In genomic region chr15:89377938-89378828, GRCm38 (mm10) we compare ENCODE assay signal across 8 mouse cellular contexts. TPM values are rescaled to one million over a fixed set of nuclear protein-coding genes. Genes with fewer than 3 reads are reported as not detected.
A peak's percentile ranks its signal among the peaks of the same experiment; 100 is the strongest.
DNase-seq lines count a peak whose midpoint lies in the region; ATAC-seq and TF ChIP-seq lines count a peak whose summit lies in the region.

No protein-coding gene starts in this region.

- WGBS in embryonic facial prominence, embryonic 10.5 days = 10% methylated on average over 46 of the region's 46 CpGs
- WGBS in hindbrain, embryonic 16.5 days = 13% methylated on average over 41 of the region's 46 CpGs
- WGBS in midbrain, embryonic 16.5 days = 13% methylated on average over 41 of the region's 46 CpGs

- no peaks in the 10 kb centered on the region for H3K9me3 ChIP-seq in embryonic facial prominence, embryonic 10.5 days
- H3K9me3 ChIP-seq in hindbrain, embryonic 16.5 days (ENCODE audit: control insufficient read depth, low read length) = no peaks in the 10 kb centered on the region
- no peaks in the 10 kb centered on the region for H3K9me3 ChIP-seq in midbrain, embryonic 16.5 days (replicated peaks; ENCODE audit: control insufficient read depth, low read length, poor library complexity, severe bottlenecking)

- H3K27me3 ChIP-seq in embryonic facial prominence, embryonic 10.5 days (replicated peaks; ENCODE audit: low read depth, poor library complexity, severe bottlenecking) = peaks cover 85% of the 10 kb centered on the region
- peaks cover 30% of the 10 kb centered on the region for H3K27me3 ChIP-seq in hindbrain, embryonic 16.5 days (replicated peaks; ENCODE audit: control insufficient read depth, insufficient read depth, low read length)
- H3K27me3 ChIP-seq in midbrain, embryonic 16.5 days (ENCODE audit: control insufficient read depth, insufficient read depth, low read depth, low read length) = peaks cover 35% of the 10 kb centered on the region

- peak overlapping the region; percentile 63 for H3K4me2 ChIP-seq in hindbrain, embryonic 16.5 days (ENCODE audit: low read length)
- H3K4me2 ChIP-seq in midbrain, embryonic 16.5 days (ENCODE audit: low read length) = peak overlapping the region; percentile 72

- H3K9ac ChIP-seq in hindbrain, embryonic 16.5 days (ENCODE audit: low read depth, low read length) = peak overlapping the region; percentile 52
- peak overlapping the region; percentile 49 for H3K9ac ChIP-seq in midbrain, embryonic 16.5 days (ENCODE audit: low read depth, low read length)

- H3K27ac ChIP-seq in layer of hippocampus, adult 2 months = peak overlapping the region; percentile 77
- H3K27ac ChIP-seq in embryonic facial prominence, embryonic 10.5 days (replicated peaks) = peak overlapping the region; percentile 36; the same call in 1 of the 2 replicates
- no peak overlapping the region for H3K27ac ChIP-seq in hindbrain, embryonic 16.5 days (ENCODE audit: low read depth, low read length)
- H3K27ac ChIP-seq in midbrain, embryonic 16.5 days (ENCODE audit: low read length) = no peak overlapping the region

- no peak for ATAC-seq in hindbrain, embryonic 16.5 days
- ATAC-seq in midbrain, embryonic 16.5 days = no peak

- no peak for TF ChIP-seq CTCF in layer of hippocampus, adult 2 months (conservative IDR thresholded peaks at IDR 0.05)

- peak overlapping the region; percentile 59 for H3K4me3 ChIP-seq in layer of hippocampus, adult 2 months
- peak overlapping the region; percentile 53 for H3K4me3 ChIP-seq in embryonic facial prominence, embryonic 10.5 days
- peak overlapping the region; percentile 35 for H3K4me3 ChIP-seq in hindbrain, embryonic 16.5 days (ENCODE audit: low read length)
- peak overlapping the region; percentile 40 for H3K4me3 ChIP-seq in midbrain, embryonic 16.5 days (ENCODE audit: low read depth, low read length)

- H3K36me3 ChIP-seq in embryonic facial prominence, embryonic 10.5 days (replicated peaks) = no peaks in the 10 kb centered on the region
- no peaks in the 10 kb centered on the region for H3K36me3 ChIP-seq in hindbrain, embryonic 16.5 days (ENCODE audit: control insufficient read depth, insufficient read depth, low read length)
- no peaks in the 10 kb centered on the region for H3K36me3 ChIP-seq in midbrain, embryonic 16.5 days (ENCODE audit: control insufficient read depth, insufficient read depth, low read length)

- no peak for DNase-seq in layer of hippocampus, adult 2 months (ENCODE audit: low spot score in 2 of 2)
- no peak for DNase-seq in layer of hippocampus, adult 9-10 months (ENCODE audit: low spot score)
- DNase-seq in embryonic facial prominence, embryonic 10.5 days (ENCODE audit: low spot score) = peak; percentile 25
- no peak for DNase-seq in layer of hippocampus, postnatal 36 days
- DNase-seq in layer of hippocampus, adult 8-10 months (ENCODE audit: low spot score in 2 of 2) = no peak
- DNase-seq in yolk sac, embryonic 10.5 days (ENCODE audit: low spot score) = no peak

- peaks cover 47% of the 10 kb centered on the region for H3K4me1 ChIP-seq in embryonic facial prominence, embryonic 10.5 days
- peaks cover 21% of the 10 kb centered on the region for H3K4me1 ChIP-seq in hindbrain, embryonic 16.5 days (ENCODE audit: control insufficient read depth, insufficient read depth, low read depth, low read length)
- H3K4me1 ChIP-seq in midbrain, embryonic 16.5 days (ENCODE audit: control insufficient read depth, insufficient read depth, low read length) = peaks cover 17% of the 10 kb centered on the region; the same call in 1 of the 2 replicates

RNA-seq across cellular contexts. Expression of gene Odf3b, which starts 0.9 kb away (rescaled TPM):
- 1 to 10 TPM; 1.9 to 2.9 TPM for total RNA-seq in layer of hippocampus, adult 2 months (2021)
- polyA plus RNA-seq in embryonic facial prominence, embryonic 10.5 days (2016; fragmentation: Nextera tagmentation; extraction: Ambion mirVana) = 0.40 and 0.57 TPM in 2 replicates
- polyA plus RNA-seq in hindbrain, embryonic 16.5 days (2015; fragmentation: Nextera tagmentation; extraction: Ambion mirVana) = 4.8 and 5.4 TPM in 2 replicates
- 4.8 and 5.5 TPM in 2 replicates for polyA plus RNA-seq in midbrain, embryonic 16.5 days (2015; fragmentation: Nextera tagmentation; extraction: Ambion mirVana)
- total RNA-seq in layer of hippocampus, postnatal 36 days (2021) = 1 to 10 TPM; 2.7 to 2.8 TPM
- 1 to 10 TPM; 3.2 to 6.7 (median 3.9) TPM for total RNA-seq in layer of hippocampus, adult 8-10 months (2022)

RNA-seq across cellular contexts. Expression of gene Tymp, which starts 1.3 kb away (rescaled TPM):
- total RNA-seq in layer of hippocampus, adult 2 months (2021) = 1 to 10 TPM; 1.3 TPM
- 0.98 and 1.5 TPM in 2 replicates for polyA plus RNA-seq in embryonic facial prominence, embryonic 10.5 days (2016; fragmentation: Nextera tagmentation; extraction: Ambion mirVana)
- 2.6 TPM in 2 replicates for polyA plus RNA-seq in hindbrain, embryonic 16.5 days (2015; fragmentation: Nextera tagmentation; extraction: Ambion mirVana)
- polyA plus RNA-seq in midbrain, embryonic 16.5 days (2015; fragmentation: Nextera tagmentation; extraction: Ambion mirVana) = 1.9 and 3.0 TPM in 2 replicates
- total RNA-seq in layer of hippocampus, postnatal 36 days (2021) = 1 to 10 TPM; 1.4 to 1.5 TPM
- 1 to 10 TPM in 3 of 4 experiments, under 1 TPM in 1; 0.76 to 1.6 (median 1.2) TPM for total RNA-seq in layer of hippocampus, adult 8-10 months (2022)

RNA-seq across cellular contexts. Expression of gene Sco2, which starts 4.5 kb away (rescaled TPM):
- 10 to 100 TPM; 28.7 to 33.3 TPM for total RNA-seq in layer of hippocampus, adult 2 months (2021)
- polyA plus RNA-seq in embryonic facial prominence, embryonic 10.5 days (2016; fragmentation: Nextera tagmentation; extraction: Ambion mirVana) = 5.3 and 8.5 TPM in 2 replicates
- polyA plus RNA-seq in hindbrain, embryonic 16.5 days (2015; fragmentation: Nextera tagmentation; extraction: Ambion mirVana) = 16.7 and 20.2 TPM in 2 replicates
- polyA plus RNA-seq in midbrain, embryonic 16.5 days (2015; fragmentation: Nextera tagmentation; extraction: Ambion mirVana) = 11.8 and 16.4 TPM in 2 replicates
- total RNA-seq in layer of hippocampus, postnatal 36 days (2021) = 10 to 100 TPM; 31.5 to 32.6 TPM
- 10 to 100 TPM; 29.5 to 34.5 (median 33.1) TPM for total RNA-seq in layer of hippocampus, adult 8-10 months (2022)

RNA-seq across cellular contexts. Expression of gene Klhdc7b, which starts 6.5 kb away (rescaled TPM):
- under 1 TPM; 0.59 to 0.71 TPM for total RNA-seq in layer of hippocampus, adult 2 months (2021)
- not detected in 2 replicates for polyA plus RNA-seq in embryonic facial prominence, embryonic 10.5 days (2016; fragmentation: Nextera tagmentation; extraction: Ambion mirVana)
- polyA plus RNA-seq in hindbrain, embryonic 16.5 days (2015; fragmentation: Nextera tagmentation; extraction: Ambion mirVana) = 0.08 TPM in 1 of 2 replicates, not detected in the other
- 0.05 and 0.06 TPM in 2 replicates for polyA plus RNA-seq in midbrain, embryonic 16.5 days (2015; fragmentation: Nextera tagmentation; extraction: Ambion mirVana)
- total RNA-seq in layer of hippocampus, postnatal 36 days (2021) = under 1 TPM; 0.25 to 0.68 TPM
- total RNA-seq in layer of hippocampus, adult 8-10 months (2022) = 1 to 10 TPM in 1 of 4 experiments, under 1 TPM in 3; 0.31 to 1.7 (median 0.48) TPM

RNA-seq across cellular contexts. Expression of gene Ncaph2, which starts 22.7 kb away (rescaled TPM):
- 100 to 1,000 TPM in 1 of 2 experiments, 10 to 100 TPM in 1; 97.6 to 101 TPM for total RNA-seq in layer of hippocampus, adult 2 months (2021)
- 180 and 188 TPM in 2 replicates for polyA plus RNA-seq in embryonic facial prominence, embryonic 10.5 days (2016; fragmentation: Nextera tagmentation; extraction: Ambion mirVana)
- polyA plus RNA-seq in hindbrain, embryonic 16.5 days (2015; fragmentation: Nextera tagmentation; extraction: Ambion mirVana) = 115 and 122 TPM in 2 replicates
- 116 and 117 TPM in 2 replicates for polyA plus RNA-seq in midbrain, embryonic 16.5 days (2015; fragmentation: Nextera tagmentation; extraction: Ambion mirVana)
- 10 to 100 TPM; 87.0 to 95.3 TPM for total RNA-seq in layer of hippocampus, postnatal 36 days (2021)
- 100 to 1,000 TPM in 2 of 4 experiments, 10 to 100 TPM in 2; 92.2 to 107 (median 97.7) TPM for total RNA-seq in layer of hippocampus, adult 8-10 months (2022)

Comparison
In these comparisons a context has a peak if more than half of its experiments do, and no peak if none do; other contexts are left out.
1. H3K27ac ChIP-seq: peak in layer of hippocampus, adult 2 months (single experiment) and embryonic facial prominence, embryonic 10.5 days (single experiment); none in hindbrain, embryonic 16.5 days (single experiment) and midbrain, embryonic 16.5 days (single experiment).
2. Peak in every context shown above with its lines, with median percentiles within 50 percentile points of each other: H3K4me3 ChIP-seq.